Mouse (Mus musculus) hindbrain, embryonic 12.5 days (tissue): Measurements from ENCODE around the gene Hba-a1. TPM values are rescaled to one million over a fixed set of nuclear protein-coding genes. Genes with fewer than 3 reads are reported as not detected.
A peak's percentile ranks its signal among the peaks of the same experiment; 100 is the strongest.
"Not testable (repeated sequence)": the region's sequence is repeated elsewhere in the genome, so short reads cannot be mapped to it uniquely, and the experiment has no call there.

Experiments
- ATAC-seq: fragments of 200-750 bp; cut with Nextera tagmentation; 2 replicates; pipeline ENCODE4 v1.8.0; 2017; ENCODE audit warnings: moderate TSS enrichment; ENCODE audit not compliant: low FRiP score
- H3K27ac ChIP-seq: fragments of 300-500 bp; sonication (generic); 2 replicates; pipeline ENCODE4 v1.5.1; 2016; ENCODE audit warnings: mild to moderate bottlenecking
- H3K27me3 ChIP-seq: fragments of 300-500 bp; sonication (generic); 2 replicates; pipeline ENCODE4 v1.6.1; 2016; ENCODE audit warnings: mild to moderate bottlenecking
- H3K36me3 ChIP-seq: fragments of 300-500 bp; sonication (generic); 2 replicates; pipeline ENCODE4 v1.6.1; 2016; ENCODE audit warnings: mild to moderate bottlenecking
- H3K4me1 ChIP-seq: fragments of 300-500 bp; sonication (generic); 2 replicates; pipeline ENCODE4 v1.6.1; 2016
- H3K4me2 ChIP-seq: fragments of 300-500 bp; sonication (generic); replicated peaks from 2 replicates; pipeline ENCODE4 v1.6.1; 2016; ENCODE audit warnings: mild to moderate bottlenecking
- H3K4me3 ChIP-seq: fragments of 300-500 bp; sonication (generic); 2 replicates; pipeline ENCODE4 v1.5.1; 2016; ENCODE audit warnings: mild to moderate bottlenecking
- H3K9ac ChIP-seq: fragments of 300-500 bp; sonication (generic); 2 replicates; pipeline ENCODE4 v1.6.1; 2016; ENCODE audit warnings: mild to moderate bottlenecking, moderate library complexity
- H3K9me3 ChIP-seq: fragments of 300-500 bp; sonication (generic); replicated peaks from 2 replicates; pipeline ENCODE4 v1.6.1; 2016; ENCODE audit warnings: mild to moderate bottlenecking
- WGBS: fragments of 180-500 bp; shearing (Covaris S2); methylation state at CpG from one replicate; pipeline ENCODE4 v1.1.7; 2016; 5-methylcytosine and 5-hydroxymethylcytosine counted together
- polyA plus RNA-seq: library from polyadenylated mRNA; unstranded; fragments of >200 nt; fragmentation: Nextera tagmentation; extraction: Ambion mirVana; gene quantifications from 2 replicates; pipeline ENCODE4 v1.2.1, GENCODE M21; 2016

Hba-a1 gene
- polyA plus RNA-seq, 1 experiment from 2014 or later: 3,718 TPM

DNA sequence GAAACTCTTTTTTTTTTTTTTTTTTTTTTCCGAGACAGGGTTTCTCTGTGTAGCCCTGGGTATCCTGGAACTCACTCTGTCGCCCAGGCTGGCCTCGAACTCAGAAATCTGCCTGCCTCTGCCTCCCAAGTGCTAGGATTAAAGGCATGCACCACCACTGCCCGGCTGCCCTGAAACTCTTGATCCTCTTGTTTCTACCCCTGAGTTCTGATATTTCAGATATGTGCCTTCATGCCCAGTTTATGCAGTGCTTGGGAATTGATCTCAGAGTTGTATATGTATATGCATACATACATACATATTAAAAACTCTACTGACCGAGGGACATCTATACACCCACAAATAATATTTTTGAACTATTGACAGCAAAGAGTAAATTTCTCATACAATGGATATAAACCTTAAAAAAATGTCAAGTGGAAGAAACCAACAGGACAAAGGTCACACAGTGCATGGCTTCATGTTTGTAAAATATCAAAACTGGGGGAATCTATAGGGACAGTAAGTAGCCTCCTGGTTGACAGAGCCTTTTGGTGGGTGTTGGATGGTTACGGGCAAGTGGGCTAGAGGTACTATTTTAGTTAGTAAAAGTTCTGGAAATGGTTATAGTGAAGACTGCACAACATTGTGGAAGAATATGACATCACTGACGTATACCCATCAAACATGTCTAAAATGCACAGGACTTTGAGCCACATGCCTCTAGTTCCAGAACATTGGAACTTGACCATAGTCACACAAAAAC, 1.9 kb downstream of the Hba-a1 start:
- Histone ChIP-seq H3K27me3 (peaks cover 8% of the 10 kb centered on the region; the same call in 1 of the 2 replicates), H3K36me3 (no peaks in the 10 kb centered on the region), H3K27ac (no peak overlapping the region), H3K4me1 (no peaks in the 10 kb centered on the region), H3K9me3 (no peaks in the 10 kb centered on the region), H3K4me2 (no peak overlapping the region), H3K9ac (no peak overlapping the region), H3K4me3 (no peak overlapping the region)
- 82% methylated on average over 7 of the region's 7 CpGs for WGBS
- ATAC-seq: no peak

DNA sequence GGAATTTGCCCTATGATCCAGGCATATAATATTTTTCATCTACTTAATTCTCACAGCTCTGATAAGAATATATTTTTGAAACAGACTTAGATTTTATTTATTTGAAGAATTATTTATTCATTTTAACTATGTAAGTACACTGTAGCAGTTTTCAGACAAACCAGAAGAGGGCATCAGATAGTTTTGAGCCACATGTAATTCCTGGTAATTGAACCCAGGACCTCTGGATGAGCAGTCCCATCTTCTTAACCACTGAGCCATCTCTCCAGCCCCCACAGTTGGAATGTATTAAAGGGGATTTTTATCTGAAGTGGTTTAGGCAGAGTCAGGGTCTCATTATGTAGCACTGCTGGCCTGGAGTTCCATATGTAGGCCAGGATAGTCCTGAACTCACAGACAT, 2.6 kb downstream of the Hba-a1 start:
- not testable (repeated sequence) for H3K4me1 ChIP-seq, H3K4me2 ChIP-seq, H3K36me3 ChIP-seq, ATAC-seq, H3K27me3 ChIP-seq, H3K27ac ChIP-seq, H3K9me3 ChIP-seq, H3K9ac ChIP-seq, H3K4me3 ChIP-seq

GRCm38 (mm10) chr11:32286695-32287492, 3.6 kb downstream of the Hba-a1 start, which contains the start of gene Hbq1b:
Hbq1b (plus strand) TSS chr11:32286965.
- H3K4me3 ChIP-seq: peak within 1 kb of the TSS; percentile 26
- H3K9ac ChIP-seq: 0 out of 2 replicates have a peak within 1 kb of the TSS, but pooled peaks have one; percentile 33

GRCm38 (mm10) chr11:32287493-32287825, 4.1 kb downstream of the Hba-a1 start:
- 72% methylated on average over 9 of the region's 9 CpGs for WGBS
- H3K4me3 ChIP-seq: no peak overlapping the region
- no peak for ATAC-seq
- peaks cover 8% of the 10 kb centered on the region; the same call in 1 of the 2 replicates for H3K27me3 ChIP-seq
- H3K9ac ChIP-seq: no peak overlapping the region
- H3K9me3 ChIP-seq: no peaks in the 10 kb centered on the region
- no peak overlapping the region for H3K27ac ChIP-seq
- 0 out of 2 replicates have a peak overlapping the region, but pooled peaks have one; percentile 48 for H3K4me2 ChIP-seq
- no peaks in the 10 kb centered on the region for H3K4me1 ChIP-seq
- H3K36me3 ChIP-seq: no peaks in the 10 kb centered on the region

More at GRCm38 (mm10) chr11:32286695-32287492, 3.6 kb downstream of the Hba-a1 start, which contains the start of gene Hbq1b:
- WGBS: 21% methylated on average over 31 of the region's 33 CpGs
- peak within 1 kb of the TSS; percentile 48 for H3K4me2 ChIP-seq
- H3K36me3 ChIP-seq, H3K4me1 ChIP-seq, H3K27me3 ChIP-seq, H3K27ac ChIP-seq, H3K9me3 ChIP-seq: not testable (repeated sequence)
- ATAC-seq: peak; percentile 67

- not testable (repeated sequence) for ATAC-seq, H3K27me3 ChIP-seq, H3K9ac ChIP-seq, H3K4me3 ChIP-seq, H3K9me3 ChIP-seq, H3K4me1 ChIP-seq, H3K27ac ChIP-seq, H3K4me2 ChIP-seq, H3K36me3 ChIP-seq
- WGBS: 86% methylated on average over 4 of the region's 4 CpGs
Measured at GRCm38 (mm10) chr11:32292819-32293218, 9.5 kb downstream of the Hba-a1 start.

GRCm38 (mm10) chr11:32293479-32293878, 10.2 kb downstream of the Hba-a1 start:
- not testable (repeated sequence) for H3K9me3 ChIP-seq, H3K27me3 ChIP-seq, H3K27ac ChIP-seq, H3K4me1 ChIP-seq, ATAC-seq, H3K9ac ChIP-seq, H3K36me3 ChIP-seq, H3K4me2 ChIP-seq, H3K4me3 ChIP-seq
- 78% methylated on average over 3 of the region's 3 CpGs for WGBS

DNA sequence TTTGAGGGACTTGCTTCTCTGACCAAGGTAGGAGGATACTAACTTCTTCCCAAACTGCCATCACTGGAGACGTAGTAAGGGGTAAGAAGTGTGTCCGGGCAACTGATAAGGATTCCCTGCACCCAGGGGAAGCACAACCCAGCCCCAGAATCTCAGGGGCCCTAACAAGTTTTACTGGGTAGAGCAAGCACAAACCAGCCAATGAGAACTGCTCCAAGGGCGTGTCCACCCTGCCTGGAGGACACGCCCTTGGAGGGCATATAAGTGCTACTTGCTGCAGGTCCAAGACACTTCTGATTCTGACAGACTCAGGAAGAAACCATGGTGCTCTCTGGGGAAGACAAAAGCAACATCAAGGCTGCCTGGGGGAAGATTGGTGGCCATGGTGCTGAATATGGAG, 12.9 kb downstream of the Hba-a1 start, which contains the start of gene Hba-a2:
Hba-a2 (plus strand) TSS at position 287 of the 400 bp plus-strand sequence.
- not testable (repeated sequence) for H3K27me3 ChIP-seq, H3K4me3 ChIP-seq, H3K9ac ChIP-seq, H3K27ac ChIP-seq, ATAC-seq, H3K4me1 ChIP-seq, H3K36me3 ChIP-seq, H3K4me2 ChIP-seq, H3K9me3 ChIP-seq
- WGBS: no CpG with 5 or more reads among the region's 4 CpGs

GRCm38 (mm10) chr11:32297417-32297816, 14.1 kb downstream of the Hba-a1 start:
- H3K36me3 ChIP-seq, H3K4me2 ChIP-seq, ATAC-seq, H3K4me1 ChIP-seq, H3K27ac ChIP-seq, H3K9me3 ChIP-seq, H3K9ac ChIP-seq, H3K4me3 ChIP-seq: not testable (repeated sequence)
- WGBS: 54% methylated on average over 2 of the region's 2 CpGs
- peaks cover 13% of the 10 kb centered on the region for H3K27me3 ChIP-seq

GRCm38 (mm10) chr11:32297866-32298531, 14.7 kb downstream of the Hba-a1 start:
- ATAC-seq: no peak
- Histone ChIP-seq H3K9me3 (no peaks in the 10 kb centered on the region), H3K4me1 (no peaks in the 10 kb centered on the region), H3K27me3 (peaks cover 13% of the 10 kb centered on the region), H3K36me3 (no peaks in the 10 kb centered on the region), H3K27ac (no peak overlapping the region), H3K4me3 (no peak overlapping the region), H3K9ac (no peak overlapping the region), H3K4me2 (no peak overlapping the region)
- WGBS: 97% methylated on average over 1 of the region's 1 CpGs

DNA sequence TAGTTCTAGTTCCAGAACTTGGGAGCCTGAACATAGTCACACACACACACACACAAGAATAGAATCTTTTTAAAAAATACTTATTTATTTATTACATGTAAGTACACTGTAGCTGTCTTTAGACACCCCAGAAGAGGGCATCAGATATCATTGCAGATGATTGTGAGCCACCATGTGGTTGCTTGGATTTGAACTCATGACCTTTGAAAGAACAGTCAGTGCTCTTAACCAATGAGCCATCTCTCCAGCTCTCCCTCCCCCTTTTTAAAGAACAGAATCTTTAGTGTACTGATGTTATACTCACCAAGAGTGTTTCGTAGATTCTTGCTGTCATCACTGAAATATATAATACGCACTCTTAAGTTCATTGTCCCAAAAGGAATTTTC, 15.2 kb downstream of the Hba-a1 start:
- no peak for ATAC-seq
- WGBS: 92% methylated on average over 2 of the region's 2 CpGs
- Histone ChIP-seq H3K27ac (no peak overlapping the region), H3K9ac (no peak overlapping the region), H3K4me2 (no peak overlapping the region), H3K27me3 (peaks cover 13% of the 10 kb centered on the region), H3K4me3 (no peak overlapping the region), H3K36me3 (no peaks in the 10 kb centered on the region), H3K4me1 (no peaks in the 10 kb centered on the region), H3K9me3 (no peaks in the 10 kb centered on the region)

DNA sequence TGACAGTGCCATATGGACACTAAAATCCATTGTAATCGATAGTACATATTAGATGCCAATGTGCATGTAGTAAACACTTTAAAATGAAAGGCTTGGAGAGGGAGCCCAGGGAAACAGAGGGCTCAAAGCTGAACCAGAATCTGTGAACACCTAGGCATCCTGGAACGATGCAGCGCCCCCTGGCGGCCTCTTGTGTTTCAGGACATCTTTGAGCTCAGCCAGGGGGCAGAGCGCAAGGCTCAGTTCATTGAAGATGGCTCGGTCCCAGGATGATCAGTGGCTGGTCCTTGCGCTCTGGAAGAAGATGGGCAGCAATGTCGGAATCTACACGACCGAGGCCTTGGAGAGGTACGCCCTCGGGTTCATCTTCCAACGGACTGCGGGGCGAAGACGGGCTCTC, 16.6 kb downstream of the Hba-a1 start, which contains the start of gene Hbq1a:
Hbq1a (plus strand) TSS at position 205 of the 400 bp plus-strand sequence.
- ATAC-seq: peak; percentile 71
- H3K4me3 ChIP-seq: peak within 1 kb of the TSS; percentile 24
- 11% methylated on average over 16 of the region's 16 CpGs for WGBS
- not testable (repeated sequence) for H3K36me3 ChIP-seq, H3K27ac ChIP-seq, H3K9me3 ChIP-seq, H3K4me1 ChIP-seq, H3K9ac ChIP-seq
- peak within 1 kb of the TSS; percentile 54 for H3K4me2 ChIP-seq
- H3K27me3 ChIP-seq: peaks cover 13% of the 10 kb centered on the region
